Mouse (Mus musculus): ENCODE results near the gene Eef1e1. TPM values are rescaled to one million over a fixed set of nuclear protein-coding genes. Genes with fewer than 3 reads are reported as not detected.
"Not testable (repeated sequence)": the region's sequence is repeated elsewhere in the genome, so short reads cannot be mapped to it uniquely, and the experiment has no call there.

The Eef1e1 gene
- 10 to 100 TPM; 13.7 to 18.0 TPM for total RNA-seq (2021)
- long read RNA-seq, experiment 1, transcript Eef1e1-201 (4 exons, 2,553 nt): major isoform, 28 of 35 reads
- long read RNA-seq, experiment 1, partial matches to known transcripts: 5 of 35 reads
- long read RNA-seq, experiment 1, other reads (novel, unspliced or antisense): 0 of 35 reads
- long read RNA-seq, experiment 2, transcript Eef1e1-201 (4 exons, 2,553 nt): major isoform, 13 of 17 reads
- long read RNA-seq, experiment 2, partial matches to known transcripts: 0 of 17 reads
- long read RNA-seq, experiment 2, other reads (novel, unspliced or antisense): 1 of 17 reads

GRCm38 (mm10) chr13:38658528-38659280 is at the start of gene Eef1e1:
TSS of gene Eef1e1 (minus strand) at chr13:38659058.
- DNase-seq (ENCODE audit: low spot score in 2 of 2): peak; percentile 88 to 92

- no peak for DNase-seq (ENCODE audit: low spot score in 2 of 2)
Observed at GRCm38 (mm10) chr13:38690845-38691244, 32.0 kb upstream of the Eef1e1 start.

- no peak for DNase-seq (ENCODE audit: low spot score in 2 of 2)
Observed at GRCm38 (mm10) chr13:38690028-38690427, 31.2 kb upstream of the Eef1e1 start.

GRCm38 (mm10) chr13:38688761-38689160 is 29.9 kb upstream of the Eef1e1 start:
- DNase-seq (ENCODE audit: low spot score in 2 of 2): no peak

- no peak for DNase-seq (ENCODE audit: low spot score in 2 of 2)
Observed at GRCm38 (mm10) chr13:38672336-38672735, 13.5 kb upstream of the Eef1e1 start.

- DNase-seq (ENCODE audit: low spot score in 2 of 2): not testable (repeated sequence)
Observed at GRCm38 (mm10) chr13:38671451-38671850, 12.6 kb upstream of the Eef1e1 start.

GRCm38 (mm10) chr13:38670051-38670450 is 11.2 kb upstream of the Eef1e1 start:
- no peak for DNase-seq (ENCODE audit: low spot score in 2 of 2)

- peak in 1 of 2 experiments; percentile 19 for DNase-seq (ENCODE audit: low spot score in 2 of 2)
Observed at GRCm38 (mm10) chr13:38668514-38668913, 9.7 kb upstream of the Eef1e1 start.

- DNase-seq (ENCODE audit: low spot score in 2 of 2): no peak
Observed at GRCm38 (mm10) chr13:38664753-38665152, 5.9 kb upstream of the Eef1e1 start.

GRCm38 (mm10) chr13:38659524-38660136 is 772 bp upstream of the Eef1e1 start:
- no peak for DNase-seq (ENCODE audit: low spot score in 2 of 2)

- no peak for DNase-seq (ENCODE audit: low spot score in 2 of 2)
Observed at GRCm38 (mm10) chr13:38657865-38658264, 993 bp downstream of the Eef1e1 start.

GRCm38 (mm10) chr13:38650292-38650691 is 8.6 kb downstream of the Eef1e1 start:
- DNase-seq (ENCODE audit: low spot score in 2 of 2): no peak

- no peak for DNase-seq (ENCODE audit: low spot score in 2 of 2)
Observed at GRCm38 (mm10) chr13:38649069-38649468, 9.8 kb downstream of the Eef1e1 start.

GRCm38 (mm10) chr13:38641414-38641813 is 17.4 kb downstream of the Eef1e1 start:
- DNase-seq (ENCODE audit: low spot score in 2 of 2): no peak

GRCm38 (mm10) chr13:38640961-38641360 is 17.9 kb downstream of the Eef1e1 start:
- no peak for DNase-seq (ENCODE audit: low spot score in 2 of 2)

GRCm38 (mm10) chr13:38638694-38639093 is 20.2 kb downstream of the Eef1e1 start:
- no peak for DNase-seq (ENCODE audit: low spot score in 2 of 2)

- DNase-seq (ENCODE audit: low spot score in 2 of 2): peak; percentile 88 to 94
Observed at GRCm38 (mm10) chr13:38634800-38635269, 24.0 kb downstream of the Eef1e1 start, which contains the start of gene Bloc1s5. TSS of gene Bloc1s5 (minus strand) at chr13:38635109.

- DNase-seq (ENCODE audit: low spot score in 2 of 2): no peak
Observed at GRCm38 (mm10) chr13:38634256-38634799, 24.5 kb downstream of the Eef1e1 start.

GRCm38 (mm10) chr13:38633287-38634000 is 25.4 kb downstream of the Eef1e1 start:
- no peak for DNase-seq (ENCODE audit: low spot score in 2 of 2)

- DNase-seq (ENCODE audit: low spot score in 2 of 2): no peak
Observed at GRCm38 (mm10) chr13:38632556-38632955, 26.3 kb downstream of the Eef1e1 start.

- DNase-seq (ENCODE audit: low spot score in 2 of 2): no peak
Observed at GRCm38 (mm10) chr13:38626229-38626525, 32.7 kb downstream of the Eef1e1 start.

Data from gastrocnemius, postnatal 4 days (tissue).